Comparison of ENCODE assay signal across 9 mouse cellular contexts in the genomic region with DNA sequence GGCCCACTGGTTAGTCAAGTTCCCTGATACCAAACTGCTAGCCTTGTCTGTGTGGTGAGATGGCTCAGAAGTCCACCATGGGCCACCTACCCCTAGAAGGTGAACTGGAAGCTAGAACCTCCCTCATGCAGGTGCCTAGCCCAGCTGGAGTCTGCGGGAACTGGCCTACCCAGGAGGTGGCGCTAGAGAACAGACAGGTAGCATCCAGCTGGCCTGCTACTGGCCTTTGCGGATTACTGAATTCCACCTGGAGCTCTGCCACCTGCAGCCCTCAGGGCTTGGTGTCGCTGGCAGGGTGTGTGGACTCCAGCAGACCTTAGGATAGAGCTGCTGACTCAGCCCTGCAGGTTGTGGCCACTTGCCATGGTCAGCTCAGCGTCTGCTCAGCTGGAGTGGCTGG.
DNase-seq lines count a peak whose midpoint lies in the region; ATAC-seq and TF ChIP-seq lines count a peak whose summit lies in the region.
"Had no signal": no experiment of that assay in that cellular context is flagged by ENCODE, and none has a peak within 500 bp of the region (broad histone marks: within the 10 kb centered on the region; RNA-seq: fewer than 3 reads in every experiment).

No protein-coding gene starts in this region.

- H3K9ac ChIP-seq in hindbrain, postnatal 0 days (replicated peaks; ENCODE audit: low read length), result no peak overlapping the region
- no peak overlapping the region for H3K9ac ChIP-seq in hindbrain, embryonic 12.5 days
- H3K9ac ChIP-seq in forebrain, embryonic 14.5 days (ENCODE audit: low read length), result no peak overlapping the region
- H3K9ac ChIP-seq: neural tube, embryonic 13.5 days had no signal

- no peaks in the 10 kb centered on the region for H3K27me3 ChIP-seq in hindbrain, postnatal 0 days (ENCODE audit: insufficient read depth, low read length)
- H3K27me3 ChIP-seq in hindbrain, embryonic 12.5 days, result no peaks in the 10 kb centered on the region; the same call in 1 of the 2 replicates
- no peaks in the 10 kb centered on the region for H3K27me3 ChIP-seq in small intestine, adult 2 months (ENCODE audit: control insufficient read depth, insufficient read depth, low read length)
- H3K27me3 ChIP-seq in forebrain, embryonic 14.5 days (replicated peaks; ENCODE audit: control insufficient read depth, insufficient read depth, low read length), result no peaks in the 10 kb centered on the region
- H3K27me3 ChIP-seq: neural tube, embryonic 13.5 days had no signal

- no peak for DNase-seq in hindbrain, postnatal 0 days (ENCODE audit: low spot score)
- DNase-seq in urinary bladder, postnatal 36 days (ENCODE audit: low spot score in 2 of 2), result peak; percentile 4 to 40
- no peak for DNase-seq in urinary bladder, postnatal 10 days (ENCODE audit: low spot score)
- peak; percentile 44 for DNase-seq in embryo, embryonic 11 days
- peak; percentile 54 for DNase-seq in kidney, postnatal 14 days
- no peak for DNase-seq in forebrain, embryonic 14.5 days (ENCODE audit: low spot score)

- no peak overlapping the region for H3K4me2 ChIP-seq in hindbrain, postnatal 0 days (ENCODE audit: low read depth, low read length)
- no peak overlapping the region for H3K4me2 ChIP-seq in hindbrain, embryonic 12.5 days (replicated peaks)
- no peak overlapping the region for H3K4me2 ChIP-seq in forebrain, embryonic 14.5 days (ENCODE audit: low read length)
- H3K4me2 ChIP-seq: neural tube, embryonic 13.5 days had no signal

- no peak for TF ChIP-seq POLR2A in small intestine, adult 2 months (IDR thresholded peaks at IDR 0.05; ENCODE audit: low read depth, low read length)

- H3K36me3 ChIP-seq in hindbrain, postnatal 0 days (ENCODE audit: insufficient read depth, low read length), result no peaks in the 10 kb centered on the region
- no peaks in the 10 kb centered on the region for H3K36me3 ChIP-seq in hindbrain, embryonic 12.5 days
- no peaks in the 10 kb centered on the region for H3K36me3 ChIP-seq in small intestine, adult 2 months (ENCODE audit: control insufficient read depth, insufficient read depth, low read length)
- H3K36me3 ChIP-seq in forebrain, embryonic 14.5 days (ENCODE audit: control insufficient read depth, insufficient read depth, low read length), result no peaks in the 10 kb centered on the region
- H3K36me3 ChIP-seq: neural tube, embryonic 13.5 days had no signal

- H3K4me3 ChIP-seq in hindbrain, postnatal 0 days (ENCODE audit: low read length), result no peak overlapping the region
- no peak overlapping the region for H3K4me3 ChIP-seq in hindbrain, embryonic 12.5 days
- H3K4me3 ChIP-seq in small intestine, adult 2 months (ENCODE audit: low read depth, low read length), result no peak overlapping the region
- no peak overlapping the region for H3K4me3 ChIP-seq in forebrain, embryonic 14.5 days (ENCODE audit: low read depth, low read length)
- H3K4me3 ChIP-seq: neural tube, embryonic 13.5 days had no signal

- TF ChIP-seq CTCF in hindbrain, postnatal 0 days (IDR thresholded peaks at IDR 0.05; ENCODE audit: low read depth), result peak; percentile 50; the same call in 1 of the 2 replicates
- peak; percentile 55; the same call in 1 of the 2 replicates for TF ChIP-seq CTCF in small intestine, adult 2 months (IDR thresholded peaks at IDR 0.05; ENCODE audit: extremely low read depth, insufficient read length, insufficient replicate concordance, low read depth, low read length)

- WGBS in hindbrain, postnatal 0 days, result 28% methylated on average over 5 of the region's 5 CpGs
- WGBS in hindbrain, embryonic 12.5 days, result 28% methylated on average over 5 of the region's 5 CpGs
- WGBS in small intestine, adult 2 months, result 17% methylated on average over 5 of the region's 5 CpGs
- 14% methylated on average over 5 of the region's 5 CpGs for WGBS in forebrain, embryonic 14.5 days

- no peak for ATAC-seq in hindbrain, postnatal 0 days
- no peak for ATAC-seq in hindbrain, embryonic 12.5 days (ENCODE audit: low FRiP score)
- no peak for ATAC-seq in forebrain, embryonic 14.5 days

- H3K27ac ChIP-seq in hindbrain, postnatal 0 days, result no peak overlapping the region
- H3K27ac ChIP-seq in hindbrain, embryonic 12.5 days, result no peak overlapping the region
- no peak overlapping the region for H3K27ac ChIP-seq in small intestine, adult 2 months (ENCODE audit: insufficient read depth, low read depth, low read length)
- H3K27ac ChIP-seq in forebrain, embryonic 14.5 days (ENCODE audit: low read depth, low read length), result no peak overlapping the region
- H3K27ac ChIP-seq: neural tube, embryonic 13.5 days had no signal

- no peaks in the 10 kb centered on the region; the same call in 1 of the 2 replicates for H3K4me1 ChIP-seq in hindbrain, postnatal 0 days (ENCODE audit: insufficient read depth, low read length)
- peaks cover 17% of the 10 kb centered on the region for H3K4me1 ChIP-seq in hindbrain, embryonic 12.5 days
- no peaks in the 10 kb centered on the region for H3K4me1 ChIP-seq in small intestine, adult 2 months (ENCODE audit: control insufficient read depth, insufficient read depth, insufficient read length, low read length)
- no peaks in the 10 kb centered on the region for H3K4me1 ChIP-seq in forebrain, embryonic 14.5 days (ENCODE audit: control insufficient read depth, insufficient read depth, low read length)

- H3K9me3 ChIP-seq in hindbrain, postnatal 0 days (ENCODE audit: low read length), result no peaks in the 10 kb centered on the region
- H3K9me3 ChIP-seq in hindbrain, embryonic 12.5 days (replicated peaks), result no peaks in the 10 kb centered on the region
- no peaks in the 10 kb centered on the region for H3K9me3 ChIP-seq in forebrain, embryonic 14.5 days (replicated peaks; ENCODE audit: control insufficient read depth, low read length)
- H3K9me3 ChIP-seq: neural tube, embryonic 13.5 days had no signal

Comparison
In these comparisons a context has a peak if more than half of its experiments do, and no peak if none do; other contexts are left out.
1. DNase-seq: peak in urinary bladder, postnatal 36 days (2 of 2), embryo, embryonic 11 days (single experiment) and kidney, postnatal 14 days (single experiment); none in hindbrain, postnatal 0 days (single experiment), urinary bladder, postnatal 10 days (single experiment) and forebrain, embryonic 14.5 days (single experiment).